Comparison of ENCODE assay signal across 26 mouse cellular contexts in genomic region chr8:122600666-122601065, GRCm38 (mm10). TPM values are rescaled to one million over a fixed set of nuclear protein-coding genes. Genes with fewer than 3 reads are reported as not detected.
"Had no signal": no experiment of that assay in that cellular context is flagged by ENCODE, and none has a peak within 500 bp of the region (broad histone marks: within the 10 kb centered on the region; RNA-seq: fewer than 3 reads in every experiment).

No protein-coding gene starts in this region.

- H3K9me3 ChIP-seq: limb, embryonic 12.5 days; limb, embryonic 15.5 days; midbrain, embryonic 12.5 days; midbrain, embryonic 15.5 days; neural tube, embryonic 12.5 days; neural tube, embryonic 15.5 days; stomach, embryonic 15.5 days had no signal

- DNase-seq: layer of hippocampus, adult 9-11 months; liver, postnatal 0 days; lung, embryonic 14.5 days; retina, postnatal 1 day; right cerebral cortex, postnatal 25 days; spleen, adult 18-20 months; thymus, postnatal 36 days had no signal

- H3K36me3 ChIP-seq: neural tube, embryonic 15.5 days had no signal

- H3K27ac ChIP-seq: hindbrain, postnatal 0 days; layer of hippocampus, adult 2 months; limb, embryonic 12.5 days; limb, embryonic 15.5 days; liver, embryonic 14.5 days; macrophage; midbrain, embryonic 12.5 days; midbrain, embryonic 15.5 days; neural tube, embryonic 12.5 days; neural tube, embryonic 15.5 days; stomach, embryonic 15.5 days had no signal

- H3K4me1 ChIP-seq: limb, embryonic 12.5 days; limb, embryonic 15.5 days; midbrain, embryonic 12.5 days; midbrain, embryonic 15.5 days; neural tube, embryonic 12.5 days; neural tube, embryonic 15.5 days; stomach, embryonic 15.5 days had no signal

- H3K9ac ChIP-seq: limb, embryonic 12.5 days; limb, embryonic 15.5 days; liver, embryonic 14.5 days; liver, postnatal 0 days; lung, embryonic 14.5 days; midbrain, embryonic 12.5 days; midbrain, embryonic 15.5 days; neural tube, embryonic 12.5 days; neural tube, embryonic 15.5 days; stomach, embryonic 15.5 days had no signal

- ATAC-seq: hindbrain, postnatal 0 days; inflammation-experienced regulatory T-cells, adult 6 months; intestine, embryonic 16.5 days; liver, postnatal 0 days; lung, postnatal 0 days; midbrain, embryonic 15.5 days had no signal

- H3K4me2 ChIP-seq: limb, embryonic 12.5 days; limb, embryonic 15.5 days; liver, embryonic 11.5 days; lung, embryonic 14.5 days; midbrain, embryonic 12.5 days; midbrain, embryonic 15.5 days; neural tube, embryonic 12.5 days; neural tube, embryonic 15.5 days; stomach, embryonic 15.5 days had no signal

- H3K27me3 ChIP-seq: limb, embryonic 12.5 days; limb, embryonic 15.5 days; midbrain, embryonic 12.5 days; midbrain, embryonic 15.5 days; neural tube, embryonic 12.5 days; neural tube, embryonic 15.5 days; stomach, embryonic 15.5 days had no signal

- H3K4me3 ChIP-seq: layer of hippocampus, adult 2 months; limb, embryonic 12.5 days; limb, embryonic 15.5 days; midbrain, embryonic 12.5 days; midbrain, embryonic 15.5 days; neural tube, embryonic 12.5 days; neural tube, embryonic 15.5 days; stomach, embryonic 15.5 days had no signal

RNA-seq across cellular contexts. Expression of gene Pabpn1l, which starts 21.9 kb away (rescaled TPM):
- total RNA-seq: hindbrain, postnatal 0 days; left cerebral cortex, adult 18-20 months; left cerebral cortex, postnatal 25 days; megakaryocyte, adult 5-6 weeks had no signal
- polyA plus RNA-seq: hindbrain, postnatal 0 days; inflammation-experienced regulatory T-cells, adult 6 months; intestine, embryonic 16.5 days; limb, embryonic 12.5 days; limb, embryonic 15.5 days; liver, embryonic 11.5 days; liver, embryonic 14.5 days; liver, postnatal 0 days; lung, embryonic 14.5 days; lung, postnatal 0 days; macrophage; midbrain, embryonic 12.5 days; midbrain, embryonic 15.5 days; neural tube, embryonic 12.5 days; stomach, embryonic 15.5 days; urinary bladder, adult 2 months had no signal
